Comparison of ENCODE assay signal across 14 mouse cellular contexts in the genomic region with DNA sequence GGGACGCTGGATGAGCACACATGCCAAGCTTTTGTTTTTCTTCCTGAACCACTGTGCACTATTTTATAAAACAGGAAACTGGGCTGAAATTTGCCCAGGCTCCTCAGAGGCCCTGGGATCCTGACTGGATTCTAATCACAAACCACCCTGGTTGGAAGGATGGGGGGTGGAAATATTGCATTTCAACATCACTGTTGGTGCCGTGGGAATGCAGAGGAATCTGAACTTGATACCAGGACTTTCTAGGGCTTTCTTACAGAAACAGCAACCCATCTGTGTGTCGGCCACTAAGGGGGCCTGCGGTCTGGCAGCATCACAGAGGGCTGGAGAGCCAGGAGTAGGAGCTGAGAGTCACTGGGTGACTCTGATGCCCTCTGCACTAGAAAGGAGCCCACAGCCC. TPM values are rescaled to one million over a fixed set of nuclear protein-coding genes. Genes with fewer than 3 reads are reported as not detected.
DNase-seq lines count a peak whose midpoint lies in the region; ATAC-seq lines count a peak whose summit lies in the region.
"Had no signal": no experiment of that assay in that cellular context is flagged by ENCODE, and none has a peak within 500 bp of the region (broad histone marks: within the 10 kb centered on the region; RNA-seq: fewer than 3 reads in every experiment).

No protein-coding gene starts in this region.

- no peak for DNase-seq in forebrain, embryonic 11.5 days (ENCODE audit: low spot score)
- DNase-seq in intestine, embryonic 14.5 days (ENCODE audit: low spot score): no peak
- DNase-seq in midbrain, embryonic 11.5 days (ENCODE audit: low spot score, missing footprints): peak; percentile 23
- no peak for DNase-seq in left cerebral cortex, postnatal 25 days (ENCODE audit: low spot score in 2 of 2)
- DNase-seq: cerebellum, adult 18-20 months; forebrain, postnatal 0 days; gastrocnemius, postnatal 36 days; kidney, adult 8-10 months; thymus, postnatal 36 days had no signal

- ATAC-seq in forebrain, embryonic 12.5 days (ENCODE audit: low FRiP score): no peak
- no peak for ATAC-seq in forebrain, embryonic 11.5 days (replicated peaks; ENCODE audit: low FRiP score)
- no peak for ATAC-seq in intestine, embryonic 14.5 days (replicated peaks; ENCODE audit: low FRiP score, low TSS enrichment, low read depth)
- no peak for ATAC-seq in intestine, embryonic 16.5 days
- no peak for ATAC-seq in midbrain, embryonic 11.5 days (ENCODE audit: low FRiP score)
- no peak for ATAC-seq in midbrain, embryonic 15.5 days (replicated peaks)
- no peak for ATAC-seq in limb, embryonic 12.5 days (ENCODE audit: insufficient number of reproducible peaks, insufficient read depth, low FRiP score, low TSS enrichment, low read depth)
- ATAC-seq: forebrain, postnatal 0 days had no signal

- H3K9me3 ChIP-seq in forebrain, embryonic 12.5 days: no peaks in the 10 kb centered on the region; the same call in 1 of the 2 replicates
- H3K9me3 ChIP-seq in forebrain, embryonic 11.5 days (ENCODE audit: control insufficient read depth, low read length): no peaks in the 10 kb centered on the region
- H3K9me3 ChIP-seq in intestine, embryonic 14.5 days (ENCODE audit: control insufficient read depth, low read length): no peaks in the 10 kb centered on the region
- no peaks in the 10 kb centered on the region for H3K9me3 ChIP-seq in intestine, embryonic 16.5 days (ENCODE audit: control insufficient read depth, low read length)
- H3K9me3 ChIP-seq in midbrain, embryonic 11.5 days (ENCODE audit: control insufficient read depth, low read length): no peaks in the 10 kb centered on the region
- H3K9me3 ChIP-seq in midbrain, embryonic 15.5 days: no peaks in the 10 kb centered on the region
- H3K9me3 ChIP-seq in limb, embryonic 12.5 days: no peaks in the 10 kb centered on the region
- H3K9me3 ChIP-seq: midbrain, embryonic 12.5 days had no signal

- 81% methylated on average over 4 of the region's 4 CpGs for WGBS in forebrain, embryonic 12.5 days
- 70% methylated on average over 4 of the region's 4 CpGs for WGBS in forebrain, embryonic 11.5 days
- 77% methylated on average over 4 of the region's 4 CpGs for WGBS in intestine, embryonic 14.5 days
- WGBS in intestine, embryonic 16.5 days: 78% methylated on average over 4 of the region's 4 CpGs
- WGBS in midbrain, embryonic 11.5 days: 74% methylated on average over 4 of the region's 4 CpGs
- 85% methylated on average over 4 of the region's 4 CpGs for WGBS in midbrain, embryonic 15.5 days
- WGBS in limb, embryonic 12.5 days: 76% methylated on average over 4 of the region's 4 CpGs

- peaks cover 3% of the 10 kb centered on the region; the same call in 1 of the 2 replicates for H3K27me3 ChIP-seq in forebrain, embryonic 12.5 days
- H3K27me3 ChIP-seq in forebrain, embryonic 11.5 days (ENCODE audit: control insufficient read depth, insufficient read depth, low read length): no peaks in the 10 kb centered on the region
- H3K27me3 ChIP-seq in intestine, embryonic 14.5 days (replicated peaks; ENCODE audit: control insufficient read depth, insufficient read depth, low read length): no peaks in the 10 kb centered on the region
- no peaks in the 10 kb centered on the region for H3K27me3 ChIP-seq in intestine, embryonic 16.5 days (replicated peaks; ENCODE audit: control insufficient read depth, insufficient read depth, low read length)
- no peaks in the 10 kb centered on the region for H3K27me3 ChIP-seq in midbrain, embryonic 11.5 days (ENCODE audit: control insufficient read depth, insufficient read depth, low read length)
- no peaks in the 10 kb centered on the region for H3K27me3 ChIP-seq in midbrain, embryonic 15.5 days (replicated peaks)
- no peaks in the 10 kb centered on the region for H3K27me3 ChIP-seq in limb, embryonic 12.5 days

- no peak overlapping the region for H3K4me3 ChIP-seq in forebrain, embryonic 12.5 days (replicated peaks)
- H3K4me3 ChIP-seq in forebrain, embryonic 11.5 days (ENCODE audit: low read depth, low read length): no peak overlapping the region
- no peak overlapping the region for H3K4me3 ChIP-seq in intestine, embryonic 14.5 days (ENCODE audit: low read depth, low read length)
- no peak overlapping the region for H3K4me3 ChIP-seq in intestine, embryonic 16.5 days (ENCODE audit: low read length)
- H3K4me3 ChIP-seq in midbrain, embryonic 11.5 days (ENCODE audit: low read depth, low read length): no peak overlapping the region
- H3K4me3 ChIP-seq in midbrain, embryonic 15.5 days: no peak overlapping the region
- H3K4me3 ChIP-seq in limb, embryonic 12.5 days (replicated peaks): no peak overlapping the region
- H3K4me3 ChIP-seq: midbrain, embryonic 12.5 days had no signal

- H3K27ac ChIP-seq in forebrain, embryonic 12.5 days: peak overlapping the region; percentile 37; the same call in 1 of the 2 replicates
- no peak overlapping the region for H3K27ac ChIP-seq in forebrain, embryonic 11.5 days (ENCODE audit: low read depth, low read length)
- H3K27ac ChIP-seq in intestine, embryonic 14.5 days (ENCODE audit: low read depth): 0 out of 2 replicates have a peak overlapping the region, but pooled peaks have one; percentile 14
- H3K27ac ChIP-seq in intestine, embryonic 16.5 days (ENCODE audit: low read length): no peak overlapping the region
- H3K27ac ChIP-seq in midbrain, embryonic 11.5 days (ENCODE audit: low read depth, low read length): no peak overlapping the region
- no peak overlapping the region for H3K27ac ChIP-seq in midbrain, embryonic 15.5 days
- H3K27ac ChIP-seq in limb, embryonic 12.5 days: peak overlapping the region; percentile 41; the same call in 1 of the 2 replicates
- H3K27ac ChIP-seq: midbrain, embryonic 12.5 days had no signal

- no peak overlapping the region for H3K4me2 ChIP-seq in forebrain, embryonic 12.5 days
- no peak overlapping the region for H3K4me2 ChIP-seq in forebrain, embryonic 11.5 days (ENCODE audit: low read depth, low read length, severe bottlenecking)
- H3K4me2 ChIP-seq in intestine, embryonic 14.5 days (ENCODE audit: low read length): no peak overlapping the region
- no peak overlapping the region for H3K4me2 ChIP-seq in intestine, embryonic 16.5 days (ENCODE audit: low read depth, low read length)
- no peak overlapping the region for H3K4me2 ChIP-seq in midbrain, embryonic 11.5 days
- no peak overlapping the region for H3K4me2 ChIP-seq in midbrain, embryonic 15.5 days
- H3K4me2 ChIP-seq in limb, embryonic 12.5 days: no peak overlapping the region
- H3K4me2 ChIP-seq: midbrain, embryonic 12.5 days had no signal

- intact Hi-C loops in left cerebral cortex, postnatal 25 days (cut with DNase I): no loop called here

- H3K36me3 ChIP-seq in forebrain, embryonic 12.5 days (replicated peaks): no peaks in the 10 kb centered on the region
- H3K36me3 ChIP-seq in forebrain, embryonic 11.5 days (ENCODE audit: control insufficient read depth, insufficient read depth, low read length): no peaks in the 10 kb centered on the region
- H3K36me3 ChIP-seq in intestine, embryonic 14.5 days (ENCODE audit: control insufficient read depth, insufficient read depth, low read length): no peaks in the 10 kb centered on the region
- no peaks in the 10 kb centered on the region for H3K36me3 ChIP-seq in intestine, embryonic 16.5 days (ENCODE audit: control insufficient read depth, insufficient read depth, low read length)
- no peaks in the 10 kb centered on the region for H3K36me3 ChIP-seq in midbrain, embryonic 11.5 days (ENCODE audit: control insufficient read depth, insufficient read depth, low read length)
- H3K36me3 ChIP-seq in midbrain, embryonic 15.5 days (replicated peaks): no peaks in the 10 kb centered on the region
- H3K36me3 ChIP-seq in limb, embryonic 12.5 days: no peaks in the 10 kb centered on the region
- H3K36me3 ChIP-seq: midbrain, embryonic 12.5 days had no signal

- no peak overlapping the region for H3K9ac ChIP-seq in forebrain, embryonic 12.5 days
- no peak overlapping the region for H3K9ac ChIP-seq in forebrain, embryonic 11.5 days (ENCODE audit: low read length)
- H3K9ac ChIP-seq in intestine, embryonic 14.5 days (ENCODE audit: low read length): no peak overlapping the region
- no peak overlapping the region for H3K9ac ChIP-seq in intestine, embryonic 16.5 days (ENCODE audit: low read depth, low read length)
- H3K9ac ChIP-seq in midbrain, embryonic 11.5 days (ENCODE audit: low read length): no peak overlapping the region
- H3K9ac ChIP-seq in midbrain, embryonic 15.5 days: no peak overlapping the region
- 0 out of 2 replicates have a peak overlapping the region, but pooled peaks have one; percentile 23 for H3K9ac ChIP-seq in limb, embryonic 12.5 days (replicated peaks)
- H3K9ac ChIP-seq: forebrain, postnatal 0 days; midbrain, embryonic 12.5 days had no signal

- H3K4me1 ChIP-seq in forebrain, embryonic 12.5 days: peaks cover 22% of the 10 kb centered on the region
- peaks cover 2% of the 10 kb centered on the region; the same call in 1 of the 2 replicates for H3K4me1 ChIP-seq in forebrain, embryonic 11.5 days (replicated peaks; ENCODE audit: control insufficient read depth, insufficient read depth, low read length)
- peaks cover 17% of the 10 kb centered on the region for H3K4me1 ChIP-seq in intestine, embryonic 14.5 days (replicated peaks; ENCODE audit: control insufficient read depth, insufficient read depth, low read length)
- peaks cover 22% of the 10 kb centered on the region for H3K4me1 ChIP-seq in intestine, embryonic 16.5 days (ENCODE audit: control insufficient read depth, insufficient read depth, low read length)
- peaks cover 3% of the 10 kb centered on the region; the same call in 1 of the 2 replicates for H3K4me1 ChIP-seq in midbrain, embryonic 11.5 days (ENCODE audit: control insufficient read depth, insufficient read depth, low read length)
- peaks cover 19% of the 10 kb centered on the region for H3K4me1 ChIP-seq in midbrain, embryonic 15.5 days
- peaks cover 30% of the 10 kb centered on the region for H3K4me1 ChIP-seq in limb, embryonic 12.5 days (replicated peaks)

RNA-seq across cellular contexts. Expression of gene Csrp1, which starts 47.5 kb away (rescaled TPM):
- 31.6 and 33.9 TPM in 2 replicates for polyA plus RNA-seq in forebrain, embryonic 12.5 days (2016; fragmentation: Nextera tagmentation; extraction: Ambion mirVana)
- polyA plus RNA-seq in forebrain, embryonic 11.5 days (2014; fragmentation: Nextera tagmentation; extraction: Ambion mirVana): 37.1 and 39.1 TPM in 2 replicates
- polyA plus RNA-seq in intestine, embryonic 14.5 days (2014; fragmentation: Nextera tagmentation; extraction: Ambion mirVana): 225 and 242 TPM in 2 replicates
- polyA plus RNA-seq in intestine, embryonic 16.5 days (2015; fragmentation: Nextera tagmentation; extraction: Ambion mirVana): 215 TPM in 2 replicates
- polyA plus RNA-seq in midbrain, embryonic 11.5 days (2014; fragmentation: Nextera tagmentation; extraction: Ambion mirVana): 33.2 and 34.1 TPM in 2 replicates
- polyA plus RNA-seq in midbrain, embryonic 15.5 days (2015; fragmentation: Nextera tagmentation; extraction: Ambion mirVana): 13.9 and 14.7 TPM in 2 replicates
- polyA plus RNA-seq in limb, embryonic 12.5 days (2016; fragmentation: Nextera tagmentation; extraction: Ambion mirVana): 63.6 and 75.1 TPM in 2 replicates
- total RNA-seq in left cerebral cortex, postnatal 25 days (2021): 100 to 1,000 TPM; 179 to 206 TPM

Comparison
In these comparisons a context has a peak if more than half of its experiments do, and no peak if none do; other contexts are left out.
1. H3K27ac ChIP-seq: peak in forebrain, embryonic 12.5 days (single experiment), intestine, embryonic 14.5 days (single experiment) and limb, embryonic 12.5 days (single experiment); none in forebrain, embryonic 11.5 days (single experiment), intestine, embryonic 16.5 days (single experiment), midbrain, embryonic 11.5 days (single experiment) and midbrain, embryonic 15.5 days (single experiment).